Mouse (Mus musculus) forebrain, embryonic 16.5 days (tissue): ENCODE measurements at regions not wholly inside any gene's neighbourhood (a gene's known extent, or its start where the extent isn't known, plus 50 kb on each side); places are given as distances from the start of the nearest gene placed in this dataset.
A peak's percentile ranks its signal among the peaks of the same experiment; 100 is the strongest.

Source experiments
- ATAC-seq: fragments of 200-750 bp; cut with Nextera tagmentation; 2 replicates; pipeline ENCODE4 v1.8.0; 2017; ENCODE audit warnings: mild to moderate bottlenecking, moderate library complexity
- H3K27ac ChIP-seq: fragments of 300-500 bp; sonication (generic); 2 replicates; pipeline ENCODE4 v1.5.1; 2014; ENCODE audit warnings: low read length, control low read depth
- H3K27me3 ChIP-seq: fragments of 300-500 bp; sonication (generic); replicated peaks from 2 replicates; pipeline ENCODE4 v1.6.1; 2014; ENCODE audit warnings: low read length; ENCODE audit not compliant: control insufficient read depth, insufficient read depth
- H3K36me3 ChIP-seq: fragments of 300-500 bp; sonication (generic); 2 replicates; pipeline ENCODE4 v1.6.1; 2014; ENCODE audit not compliant: control insufficient read depth, insufficient read depth
- H3K4me1 ChIP-seq: fragments of 300-500 bp; sonication (generic); replicated peaks from 2 replicates; pipeline ENCODE4 v1.6.1; 2014; ENCODE audit warnings: low read length; ENCODE audit not compliant: control insufficient read depth, insufficient read depth
- H3K4me2 ChIP-seq: fragments of 300-500 bp; sonication (generic); 2 replicates; pipeline ENCODE4 v1.6.1; 2014; ENCODE audit warnings: mild to moderate bottlenecking, low read length, control low read depth
- H3K4me3 ChIP-seq: fragments of 300-500 bp; sonication (generic); replicated peaks from 2 replicates; pipeline ENCODE4 v1.5.1; 2014; ENCODE audit warnings: mild to moderate bottlenecking, low read length, control low read depth
- H3K9ac ChIP-seq: fragments of 300-500 bp; sonication (generic); replicated peaks from 2 replicates; pipeline ENCODE4 v1.6.1; 2014; ENCODE audit warnings: low read depth, low read length, control low read depth
- H3K9me3 ChIP-seq: fragments of 300-500 bp; sonication (generic); 2 replicates; pipeline ENCODE4 v1.6.1; 2016; ENCODE audit warnings: low read length; ENCODE audit not compliant: control insufficient read depth
- WGBS: fragments of 180-500 bp; shearing (Covaris S2); extraction: QIAGEN DNeasy Blood & Tissue Kit; methylation state at CpG from one replicate; pipeline ENCODE4 v1.1.7; 2014; 5-methylcytosine and 5-hydroxymethylcytosine counted together

DNA sequence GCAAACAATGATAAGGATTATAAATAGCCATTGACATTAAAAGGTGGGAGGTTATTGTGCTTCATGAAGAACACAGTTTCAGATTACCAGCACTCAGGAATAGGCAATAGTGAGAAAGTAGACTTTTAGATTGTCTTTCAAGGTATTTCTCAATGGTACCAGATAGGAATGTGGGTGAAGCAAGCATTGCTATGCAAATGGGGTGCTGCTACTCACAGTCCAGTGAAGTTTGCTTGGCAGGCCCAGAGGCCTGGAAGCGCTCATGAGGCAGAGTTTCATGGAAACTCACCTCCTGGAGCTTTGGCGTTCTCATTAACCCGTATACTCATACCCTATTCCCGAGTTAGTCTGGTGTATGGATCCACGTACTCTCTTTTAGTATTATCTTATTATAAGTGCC is 793.5 kb downstream of the Nova1 start:
- Histone ChIP-seq H3K4me2 (no peak overlapping the region), H3K27me3 (no peaks in the 10 kb centered on the region)
- ATAC-seq, result no peak

DNA sequence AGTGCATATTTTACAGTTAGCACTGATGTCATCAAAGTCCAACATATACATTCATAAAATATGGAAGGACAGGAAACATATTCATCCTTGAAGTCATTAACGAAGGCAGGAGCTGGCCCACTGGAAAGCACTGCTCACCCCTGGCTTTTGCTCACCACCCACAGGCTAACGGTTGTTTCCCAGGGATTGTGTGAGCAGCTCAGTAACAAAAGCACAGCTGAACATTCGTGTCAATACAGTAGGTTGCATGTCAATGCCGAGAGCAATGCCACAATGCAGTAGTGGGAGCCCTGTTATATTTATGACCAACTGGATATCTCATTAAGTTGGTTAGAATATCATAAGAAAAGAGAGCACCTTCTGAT is 797.2 kb downstream of the Nova1 start:
- 44% methylated on average over 4 of the region's 4 CpGs for WGBS
- Histone ChIP-seq H3K27ac (no peak overlapping the region), H3K4me3 (no peak overlapping the region), H3K36me3 (no peaks in the 10 kb centered on the region), H3K27me3 (no peaks in the 10 kb centered on the region), H3K9ac (no peak overlapping the region), H3K9me3 (no peaks in the 10 kb centered on the region), H3K4me2 (no peak overlapping the region), H3K4me1 (no peaks in the 10 kb centered on the region)
- no peak for ATAC-seq

More for the DNA sequence above, 793.5 kb downstream of the Nova1 start:
- H3K27ac ChIP-seq, result no peak overlapping the region
- 75% methylated on average over 5 of the region's 5 CpGs for WGBS
- H3K9me3 ChIP-seq, result no peaks in the 10 kb centered on the region
- H3K4me1 ChIP-seq, result no peaks in the 10 kb centered on the region
- no peaks in the 10 kb centered on the region for H3K36me3 ChIP-seq
- H3K4me3 ChIP-seq, result no peak overlapping the region
- no peak overlapping the region for H3K9ac ChIP-seq

DNA sequence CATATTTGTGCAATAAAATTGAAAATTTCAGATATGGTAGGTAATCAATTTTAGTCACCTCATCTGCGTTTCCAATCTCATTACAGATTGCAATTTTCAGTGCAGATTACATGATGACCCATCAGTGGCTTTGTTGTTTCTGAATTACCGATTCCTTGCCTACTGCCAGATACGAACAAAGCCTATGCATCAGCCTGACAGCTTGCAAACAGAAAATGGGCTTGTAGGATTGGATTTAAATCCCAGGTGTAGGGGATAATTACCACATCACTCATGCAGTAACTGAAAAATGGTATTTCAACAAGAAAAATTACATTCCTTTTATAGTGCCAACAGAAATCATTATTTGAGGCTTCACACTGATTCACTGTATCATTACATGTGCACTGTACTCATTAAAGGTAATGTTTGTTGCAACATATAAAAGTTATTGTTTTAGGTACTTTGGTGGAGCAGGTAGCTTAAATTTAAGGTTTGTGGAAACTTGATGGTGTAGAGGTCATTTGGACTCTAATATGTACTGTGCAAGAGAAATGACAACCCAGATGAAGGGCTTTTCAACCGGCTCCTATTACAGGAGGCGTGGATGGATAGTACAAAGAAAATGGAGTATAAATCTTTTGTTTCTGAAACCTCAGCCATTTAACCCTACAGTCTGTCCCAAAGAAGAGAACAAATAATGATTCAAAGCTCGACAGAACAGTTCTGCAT is 797.7 kb downstream of the Nova1 start:
- Histone ChIP-seq H3K4me3 (no peak overlapping the region), H3K27me3 (no peaks in the 10 kb centered on the region), H3K9me3 (no peaks in the 10 kb centered on the region), H3K27ac (no peak overlapping the region), H3K4me1 (no peaks in the 10 kb centered on the region), H3K4me2 (no peak overlapping the region), H3K9ac (no peak overlapping the region), H3K36me3 (no peaks in the 10 kb centered on the region)
- ATAC-seq, result 0 out of 2 replicates have a peak, but pooled peaks have one; percentile 31
- 59% methylated on average over 6 of the region's 6 CpGs for WGBS

DNA sequence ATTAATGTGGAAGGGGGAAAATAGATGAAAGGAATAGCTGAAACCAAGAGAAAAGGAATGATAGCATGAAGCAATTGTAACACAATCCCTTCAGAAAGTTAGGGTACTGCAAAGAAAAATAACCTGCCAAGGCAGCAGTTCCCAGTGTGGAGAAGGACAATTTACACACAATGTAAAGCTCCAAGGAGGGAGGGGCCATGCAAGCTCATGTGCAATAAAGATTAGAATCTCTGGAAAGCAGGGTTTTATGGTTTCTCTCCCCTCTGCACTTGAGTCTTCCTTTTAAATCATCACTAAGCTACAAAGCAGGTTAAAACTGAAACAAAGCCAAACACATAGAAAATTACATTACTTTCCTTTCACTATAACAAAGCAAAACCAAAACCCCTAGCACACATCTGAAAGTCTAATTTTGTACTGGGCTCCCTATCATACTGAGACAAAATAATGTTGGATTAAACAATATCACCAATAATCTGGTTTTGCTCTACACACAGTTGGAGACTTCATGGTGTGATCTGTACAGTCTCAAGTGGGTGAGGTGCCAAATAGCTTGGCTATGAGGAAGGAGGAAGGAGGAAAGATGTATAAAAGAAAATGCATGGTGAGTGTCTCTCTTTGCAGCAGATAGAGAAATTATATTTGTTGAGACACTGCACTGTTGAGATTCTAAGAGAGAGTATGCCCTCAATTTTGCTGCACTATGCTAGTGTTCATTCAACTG is 840.9 kb downstream of the Nova1 start:
- Histone ChIP-seq H3K9me3 (no peaks in the 10 kb centered on the region), H3K27ac (no peak overlapping the region), H3K27me3 (no peaks in the 10 kb centered on the region), H3K36me3 (no peaks in the 10 kb centered on the region), H3K4me1 (no peaks in the 10 kb centered on the region), H3K4me3 (no peak overlapping the region), H3K4me2 (no peak overlapping the region), H3K9ac (no peak overlapping the region)
- no peak for ATAC-seq

DNA sequence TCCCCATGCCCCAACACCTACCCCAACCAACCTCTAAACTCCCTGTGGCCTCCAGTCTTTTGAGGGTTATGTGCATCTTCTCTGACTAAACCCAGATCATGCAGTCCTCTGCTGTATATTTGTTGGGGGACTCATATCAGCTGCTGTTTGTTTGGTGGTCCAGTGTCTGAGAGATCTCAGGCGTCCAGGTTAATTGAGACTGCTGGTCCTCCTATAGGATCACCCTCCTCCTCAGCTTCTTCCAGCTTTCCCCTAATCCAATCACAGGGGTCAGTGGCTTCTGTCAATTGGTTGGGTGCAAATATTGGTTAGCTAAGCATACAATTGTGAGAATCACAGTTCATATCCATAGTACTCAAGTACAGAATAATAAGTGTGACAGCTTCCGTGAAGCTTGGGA is 842.9 kb downstream of the Nova1 start:
- H3K36me3 ChIP-seq, result no peaks in the 10 kb centered on the region
- no peak overlapping the region for H3K4me3 ChIP-seq
- H3K9me3 ChIP-seq, result no peaks in the 10 kb centered on the region
- 59% methylated on average over 2 of the region's 2 CpGs for WGBS
- no peak overlapping the region for H3K27ac ChIP-seq
- ATAC-seq, result no peak
- no peak overlapping the region for H3K9ac ChIP-seq
- H3K4me1 ChIP-seq, result no peaks in the 10 kb centered on the region
- H3K4me2 ChIP-seq, result no peak overlapping the region
- no peaks in the 10 kb centered on the region for H3K27me3 ChIP-seq

DNA sequence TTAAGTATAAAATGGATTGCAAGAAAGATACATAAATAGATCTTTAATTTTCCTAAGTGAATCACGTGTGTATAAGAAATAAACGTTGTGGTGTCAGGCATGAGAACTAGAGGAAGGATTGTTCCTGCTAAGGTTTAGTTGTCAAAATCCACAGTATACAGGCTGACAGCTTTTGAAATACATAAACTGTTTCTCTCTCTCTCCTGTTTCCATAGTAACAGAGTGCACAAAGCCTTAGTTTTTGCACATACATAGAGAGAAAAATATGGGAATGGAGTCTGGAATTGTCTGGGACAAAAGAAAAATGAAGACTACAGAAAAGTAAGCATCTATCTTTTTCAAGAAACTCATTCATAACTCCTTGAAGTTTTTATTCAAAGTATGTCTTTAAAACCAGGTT is 848.3 kb downstream of the Nova1 start:
- peak; percentile 79 for ATAC-seq
- 62% methylated on average over 2 of the region's 2 CpGs for WGBS
- no peaks in the 10 kb centered on the region for H3K9me3 ChIP-seq
- no peak overlapping the region for H3K4me2 ChIP-seq
- H3K4me3 ChIP-seq, result no peak overlapping the region
- H3K27me3 ChIP-seq, result no peaks in the 10 kb centered on the region
- H3K36me3 ChIP-seq, result no peaks in the 10 kb centered on the region
- no peak overlapping the region for H3K9ac ChIP-seq
- no peaks in the 10 kb centered on the region for H3K4me1 ChIP-seq
- no peak overlapping the region for H3K27ac ChIP-seq

DNA sequence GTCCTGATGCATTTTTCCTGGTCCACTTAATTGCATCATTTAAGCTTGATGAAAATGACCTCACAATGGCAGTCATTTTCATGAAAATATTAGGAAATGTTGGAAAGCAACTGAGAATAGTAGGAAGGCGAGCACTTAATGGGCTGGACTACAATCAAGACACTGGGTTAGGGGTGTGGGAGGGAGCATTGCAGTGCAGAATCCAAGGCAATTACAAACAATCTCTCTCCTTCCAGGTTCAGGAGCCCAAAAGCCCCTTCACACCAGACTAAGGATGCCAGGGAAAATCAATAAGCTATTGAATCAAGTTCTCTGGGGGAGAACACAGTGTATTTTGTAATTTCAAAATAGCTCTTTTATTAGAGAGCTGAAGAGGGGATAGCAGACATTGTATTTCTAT is 848.8 kb downstream of the Nova1 start:
- no peak overlapping the region for H3K27ac ChIP-seq
- no peaks in the 10 kb centered on the region for H3K36me3 ChIP-seq
- no peak overlapping the region for H3K4me3 ChIP-seq
- no peak for ATAC-seq
- no peak overlapping the region for H3K9ac ChIP-seq
- no peaks in the 10 kb centered on the region for H3K4me1 ChIP-seq
- no peaks in the 10 kb centered on the region for H3K9me3 ChIP-seq
- no peak overlapping the region for H3K4me2 ChIP-seq
- 52% methylated on average over 1 of the region's 1 CpGs for WGBS
- no peaks in the 10 kb centered on the region for H3K27me3 ChIP-seq

DNA sequence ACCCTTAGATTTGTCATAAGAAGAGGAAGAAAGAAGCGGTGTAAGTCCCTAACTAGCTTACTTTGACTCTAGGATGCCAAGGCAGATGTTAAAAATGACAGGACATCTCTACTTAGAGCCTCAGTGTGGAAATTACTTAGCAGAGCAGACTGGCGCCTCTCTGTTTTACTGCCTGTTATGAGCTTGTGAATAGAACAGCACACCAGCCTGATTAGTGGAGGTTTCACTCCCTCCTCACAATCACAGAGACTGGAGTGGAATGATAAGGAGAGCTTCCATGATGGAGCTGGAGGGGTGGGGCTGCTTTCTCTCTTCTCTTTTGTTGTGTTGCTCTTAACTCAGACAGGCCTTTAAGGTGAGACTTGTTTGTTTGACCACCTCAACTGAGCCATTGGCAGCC is 871.8 kb downstream of the Nova1 start:
- WGBS, result 80% methylated on average over 2 of the region's 2 CpGs

DNA sequence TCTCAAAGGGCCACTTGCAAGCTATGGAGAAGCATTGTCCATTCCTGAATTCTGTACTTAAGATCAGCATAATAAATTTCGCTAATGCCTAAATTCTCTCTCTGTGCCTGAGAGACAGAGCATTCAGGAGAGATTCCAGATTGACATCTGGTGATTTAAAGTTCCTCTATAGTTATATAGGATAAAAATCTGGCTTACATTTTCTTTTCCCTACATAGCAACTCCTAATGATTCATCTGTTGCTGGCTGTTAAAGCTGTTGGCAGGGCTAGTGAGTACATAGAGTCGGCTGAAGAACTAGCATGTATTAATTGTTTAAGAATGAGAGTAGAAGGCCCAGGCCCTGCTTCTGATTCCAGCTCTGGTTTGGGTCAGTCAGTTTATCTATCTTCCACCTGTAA is 870.0 kb upstream of the Stxbp6 start:
- Histone ChIP-seq H3K27me3 (no peaks in the 10 kb centered on the region), H3K4me2 (no peak overlapping the region), H3K27ac (no peak overlapping the region), H3K36me3 (no peaks in the 10 kb centered on the region), H3K9ac (no peak overlapping the region), H3K4me1 (no peaks in the 10 kb centered on the region), H3K9me3 (no peaks in the 10 kb centered on the region), H3K4me3 (no peak overlapping the region)
- ATAC-seq, result no peak
- 33% methylated on average over 2 of the region's 2 CpGs for WGBS

More for the DNA sequence above, 871.8 kb downstream of the Nova1 start:
- Histone ChIP-seq H3K4me3 (no peak overlapping the region), H3K27me3 (no peaks in the 10 kb centered on the region), H3K9ac (no peak overlapping the region), H3K36me3 (no peaks in the 10 kb centered on the region), H3K27ac (no peak overlapping the region), H3K4me1 (no peaks in the 10 kb centered on the region), H3K9me3 (no peaks in the 10 kb centered on the region), H3K4me2 (no peak overlapping the region)
- no peak for ATAC-seq
